Mouse (Mus musculus) megakaryocyte, embryonic 14.5 days (primary cell): ENCODE measurements around the gene Ntrk3. TPM values are rescaled to one million over a fixed set of nuclear protein-coding genes. Genes with fewer than 3 reads are reported as not detected.

ENCODE experiments used
- H3K27me3 ChIP-seq: replicated peaks from 2 replicates; pipeline ENCODE3; 2012; ENCODE audit warnings: inconsistent platforms
- H3K36me3 ChIP-seq: replicated peaks from 2 replicates; pipeline ENCODE3; 2012; ENCODE audit warnings: low read length, inconsistent platforms, mixed read lengths
- H3K4me1 ChIP-seq: 2 replicates; pipeline ENCODE4 v1.6.1; 2012; ENCODE audit warnings: inconsistent platforms
- H3K4me3 ChIP-seq: replicated peaks from 2 replicates; pipeline ENCODE3; 2012; ENCODE audit warnings: moderate library complexity, mild to moderate bottlenecking, inconsistent platforms
- H3K9me3 ChIP-seq: 2 replicates; pipeline ENCODE4 v1.6.1; 2012; ENCODE audit warnings: inconsistent platforms
- FLI1 ChIP-seq: IDR thresholded peaks from 2 replicates; pipeline ENCODE4 v1.6.1; 2012; ENCODE audit warnings: low read length, inconsistent platforms, mixed read lengths
- GATA1 ChIP-seq: IDR thresholded peaks from 3 replicates; pipeline ENCODE4 v1.6.1; 2012; ENCODE audit warnings: mixed read lengths, low read length, inconsistent platforms, borderline replicate concordance
- polyA plus RNA-seq: library from polyadenylated mRNA; stranded (reverse); fragments of >175 nt; gene quantifications from 2 replicates; pipeline ENCODE4 v1.2.3, GENCODE M21; 2012; ENCODE audit warnings: low replicate concordance; ENCODE audit not compliant: insufficient read depth

Gene Ntrk3
- polyA plus RNA-seq, 1 experiment, result not detected

- peaks cover 26% of the 10 kb centered on the region for H3K4me1 ChIP-seq
- H3K9me3 ChIP-seq, result peaks cover 5% of the 10 kb centered on the region; the same call in 1 of the 2 replicates
- no peak for TF ChIP-seq GATA1
- TF ChIP-seq FLI1, result no peak
- peaks cover 81% of the 10 kb centered on the region for H3K27me3 ChIP-seq
- H3K4me3 ChIP-seq, result no peak overlapping the region
- H3K36me3 ChIP-seq, result no peaks in the 10 kb centered on the region
Measured at GRCm38 (mm10) chr7:78575556-78575955, 162.3 kb downstream of the Ntrk3 start.

GRCm38 (mm10) chr7:78571196-78571595 lies 166.6 kb downstream of the Ntrk3 start:
- TF ChIP-seq GATA1, result no peak
- no peak for TF ChIP-seq FLI1
- Histone ChIP-seq H3K36me3 (no peaks in the 10 kb centered on the region), H3K9me3 (no peaks in the 10 kb centered on the region), H3K4me1 (no peaks in the 10 kb centered on the region), H3K27me3 (peaks cover 56% of the 10 kb centered on the region), H3K4me3 (no peak overlapping the region)

GRCm38 (mm10) chr7:78569255-78569618 lies 168.6 kb downstream of the Ntrk3 start:
- Histone ChIP-seq H3K4me1 (no peaks in the 10 kb centered on the region), H3K9me3 (no peaks in the 10 kb centered on the region), H3K27me3 (peaks cover 37% of the 10 kb centered on the region), H3K36me3 (no peaks in the 10 kb centered on the region), H3K4me3 (no peak overlapping the region)
- TF ChIP-seq GATA1 (no peak), FLI1 (no peak)

- no peaks in the 10 kb centered on the region for H3K36me3 ChIP-seq
- no peaks in the 10 kb centered on the region for H3K9me3 ChIP-seq
- no peak for TF ChIP-seq FLI1
- no peak for TF ChIP-seq GATA1
- peaks cover 33% of the 10 kb centered on the region for H3K27me3 ChIP-seq
- no peak overlapping the region for H3K4me3 ChIP-seq
- H3K4me1 ChIP-seq, result no peaks in the 10 kb centered on the region
Measured at GRCm38 (mm10) chr7:78568411-78569254, 169.2 kb downstream of the Ntrk3 start.

- Histone ChIP-seq H3K4me3 (no peak overlapping the region), H3K4me1 (no peaks in the 10 kb centered on the region), H3K9me3 (no peaks in the 10 kb centered on the region), H3K36me3 (no peaks in the 10 kb centered on the region), H3K27me3 (peaks cover 22% of the 10 kb centered on the region)
- TF ChIP-seq FLI1 (no peak), GATA1 (no peak)
Measured at GRCm38 (mm10) chr7:78566617-78567016, 171.2 kb downstream of the Ntrk3 start.

- no peaks in the 10 kb centered on the region for H3K4me1 ChIP-seq
- no peaks in the 10 kb centered on the region for H3K9me3 ChIP-seq
- peaks cover 17% of the 10 kb centered on the region for H3K27me3 ChIP-seq
- no peaks in the 10 kb centered on the region for H3K36me3 ChIP-seq
- no peak overlapping the region for H3K4me3 ChIP-seq
- TF ChIP-seq FLI1 (no peak), GATA1 (no peak)
Measured at GRCm38 (mm10) chr7:78565386-78565785, 172.4 kb downstream of the Ntrk3 start.

GRCm38 (mm10) chr7:78558503-78558902 lies 179.3 kb downstream of the Ntrk3 start:
- Histone ChIP-seq H3K27me3 (no peaks in the 10 kb centered on the region), H3K4me3 (no peak overlapping the region), H3K4me1 (no peaks in the 10 kb centered on the region), H3K9me3 (no peaks in the 10 kb centered on the region), H3K36me3 (no peaks in the 10 kb centered on the region)
- no peak for TF ChIP-seq GATA1
- TF ChIP-seq FLI1, result no peak

- no peak overlapping the region for H3K4me3 ChIP-seq
- H3K9me3 ChIP-seq, result no peaks in the 10 kb centered on the region
- no peaks in the 10 kb centered on the region for H3K36me3 ChIP-seq
- TF ChIP-seq GATA1 (no peak), FLI1 (no peak)
- no peaks in the 10 kb centered on the region for H3K27me3 ChIP-seq
- H3K4me1 ChIP-seq, result no peaks in the 10 kb centered on the region
Measured at GRCm38 (mm10) chr7:78555532-78555931, 182.3 kb downstream of the Ntrk3 start.

GRCm38 (mm10) chr7:78549461-78549860 lies 188.4 kb downstream of the Ntrk3 start:
- Histone ChIP-seq H3K9me3 (peaks cover 11% of the 10 kb centered on the region), H3K4me3 (no peak overlapping the region), H3K27me3 (no peaks in the 10 kb centered on the region), H3K4me1 (no peaks in the 10 kb centered on the region), H3K36me3 (no peaks in the 10 kb centered on the region)
- TF ChIP-seq FLI1 (no peak), GATA1 (no peak)

GRCm38 (mm10) chr7:78548721-78549120 lies 189.1 kb downstream of the Ntrk3 start:
- Histone ChIP-seq H3K4me3 (no peak overlapping the region), H3K4me1 (no peaks in the 10 kb centered on the region), H3K36me3 (no peaks in the 10 kb centered on the region), H3K27me3 (no peaks in the 10 kb centered on the region), H3K9me3 (peaks cover 11% of the 10 kb centered on the region)
- TF ChIP-seq GATA1 (no peak), FLI1 (no peak)
